Mouse (Mus musculus): ENCODE results near the gene Kcnab3.

DNA sequence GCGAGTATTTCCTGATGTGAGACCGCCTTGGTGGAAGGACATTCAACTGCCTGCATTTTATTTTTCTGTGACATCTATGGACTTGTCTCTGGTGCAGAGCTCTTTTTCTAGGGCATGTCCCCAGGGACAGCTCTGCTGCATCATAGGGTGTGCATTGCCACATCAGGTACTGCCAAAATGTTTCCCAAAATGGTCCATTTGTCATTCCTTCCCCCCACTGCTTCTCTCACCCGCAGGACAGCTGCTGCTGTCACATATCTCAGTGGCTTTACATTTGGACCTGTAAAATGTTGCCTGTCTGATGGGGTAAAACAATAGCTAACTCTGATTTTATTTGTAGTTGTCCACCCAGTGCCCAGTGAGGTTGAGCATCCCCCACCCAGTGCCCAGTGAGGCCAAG is 30.8 kb upstream of the Kcnab3 start:
- TF ChIP-seq POLR2AphosphoS2 (IDR thresholded peaks at IDR 0.05; ENCODE audit: insufficient read length, low read depth), result no peak
- TF ChIP-seq POLR2A (IDR thresholded peaks at IDR 0.05; ENCODE audit: insufficient read length, low read depth), result no peak
- TF ChIP-seq MYOG (IDR thresholded peaks at IDR 0.05; ENCODE audit: control insufficient read depth in 1 of 3, insufficient read depth in 1 of 3, insufficient read length in 2 of 3, low read depth in 2 of 3), result peak in 1 of 3 experiments; percentile 51
- no peak for TF ChIP-seq USF1 (IDR thresholded peaks at IDR 0.05; ENCODE audit: low read depth)

Data from myocyte (in vitro differentiated cells).